Mouse (Mus musculus): Measurements from ENCODE around the gene Uncx. TPM values are rescaled to one million over a fixed set of nuclear protein-coding genes. Genes with fewer than 3 reads are reported as not detected.
"Not testable (repeated sequence)": the region's sequence is repeated elsewhere in the genome, so short reads cannot be mapped to it uniquely, and the experiment has no call there.

The Uncx gene
- polyA plus RNA-seq, 1 experiment from 2014 or later, result not detected

DNA sequence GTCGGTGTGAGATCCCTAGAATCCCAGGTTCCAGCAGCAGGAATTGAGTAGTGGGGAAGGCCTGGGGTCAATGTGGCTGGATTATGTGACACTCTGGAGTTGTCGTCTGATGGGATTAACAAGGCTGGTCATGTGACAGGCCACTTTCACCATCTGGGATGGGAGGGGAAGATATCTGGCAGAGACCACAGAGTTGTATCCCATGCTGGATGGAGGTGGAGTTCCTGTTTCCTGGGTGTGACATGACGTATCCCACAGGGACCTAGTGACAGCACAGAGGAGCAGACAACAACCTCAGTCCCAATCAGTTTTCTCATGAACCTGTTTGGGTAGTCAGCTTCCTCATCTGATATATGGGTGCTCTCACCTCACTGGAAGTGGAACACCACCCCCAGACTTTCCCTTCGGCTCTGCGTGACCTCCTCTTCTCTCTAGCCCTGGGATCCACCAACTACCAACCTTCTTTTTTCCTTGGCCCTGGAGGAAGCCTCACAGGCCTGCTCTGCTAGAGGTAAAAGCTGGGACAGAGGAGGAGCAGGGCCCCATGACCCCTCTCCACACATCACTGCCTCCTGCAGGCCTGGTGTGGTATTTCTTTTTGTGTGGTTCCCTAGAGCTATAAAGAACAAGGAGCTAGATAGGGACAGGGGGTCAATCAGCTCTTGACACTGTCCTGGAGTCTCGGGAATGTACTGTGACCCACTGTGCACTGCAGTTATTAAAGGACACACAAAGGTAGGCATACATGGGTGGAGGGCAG lies 23.5 kb downstream of the Uncx start:
- Histone ChIP-seq H3K36me3 (no peaks in the 10 kb centered on the region), H3K27me3 (peaks cover 72% of the 10 kb centered on the region), H3K9ac (no peak overlapping the region), H3K27ac (no peak overlapping the region), H3K4me2 (no peak overlapping the region), H3K4me3 (no peak overlapping the region), H3K9me3 (replicated peaks) (no peaks in the 10 kb centered on the region), H3K4me1 (replicated peaks) (no peaks in the 10 kb centered on the region)
- ATAC-seq (replicated peaks; ENCODE audit: insufficient number of reproducible peaks, insufficient read depth, low FRiP score, low read depth), result no peak
- 49% methylated on average over 6 of the region's 6 CpGs for WGBS

GRCm38 (mm10) chr5:139568079-139568478 lies 24.8 kb downstream of the Uncx start:
- H3K4me2 ChIP-seq, result no peak overlapping the region
- no peaks in the 10 kb centered on the region for H3K4me1 ChIP-seq (replicated peaks)
- no peak for ATAC-seq (replicated peaks; ENCODE audit: insufficient number of reproducible peaks, insufficient read depth, low FRiP score, low read depth)
- H3K27me3 ChIP-seq, result peaks cover 69% of the 10 kb centered on the region
- H3K9ac ChIP-seq, result no peak overlapping the region
- no peak overlapping the region for H3K4me3 ChIP-seq
- no peak overlapping the region for H3K27ac ChIP-seq
- H3K9me3 ChIP-seq (replicated peaks), result no peaks in the 10 kb centered on the region
- no peaks in the 10 kb centered on the region for H3K36me3 ChIP-seq
- WGBS, result 43% methylated on average over 2 of the region's 2 CpGs

GRCm38 (mm10) chr5:139572526-139572925 lies 29.2 kb downstream of the Uncx start:
- Histone ChIP-seq H3K9ac (no peak overlapping the region), H3K4me1 (replicated peaks) (no peaks in the 10 kb centered on the region), H3K4me2 (no peak overlapping the region), H3K4me3 (no peak overlapping the region), H3K9me3 (replicated peaks) (0 out of 2 replicates have a peak, but pooled peaks cover 6% of the 10 kb centered on the region), H3K36me3 (no peaks in the 10 kb centered on the region), H3K27me3 (peaks cover 37% of the 10 kb centered on the region), H3K27ac (no peak overlapping the region)
- 34% methylated on average over 7 of the region's 7 CpGs for WGBS
- ATAC-seq (replicated peaks; ENCODE audit: insufficient number of reproducible peaks, insufficient read depth, low FRiP score, low read depth), result no peak

- Histone ChIP-seq H3K27ac (no peak overlapping the region), H3K4me3 (no peak overlapping the region), H3K27me3 (peaks cover 33% of the 10 kb centered on the region), H3K9ac (no peak overlapping the region), H3K36me3 (no peaks in the 10 kb centered on the region), H3K4me2 (no peak overlapping the region), H3K4me1 (replicated peaks) (no peaks in the 10 kb centered on the region), H3K9me3 (replicated peaks) (0 out of 2 replicates have a peak, but pooled peaks cover 6% of the 10 kb centered on the region)
- 69% methylated on average over 7 of the region's 7 CpGs for WGBS
- ATAC-seq (replicated peaks; ENCODE audit: insufficient number of reproducible peaks, insufficient read depth, low FRiP score, low read depth), result no peak
Measured at GRCm38 (mm10) chr5:139573606-139574311, 30.5 kb downstream of the Uncx start.

DNA sequence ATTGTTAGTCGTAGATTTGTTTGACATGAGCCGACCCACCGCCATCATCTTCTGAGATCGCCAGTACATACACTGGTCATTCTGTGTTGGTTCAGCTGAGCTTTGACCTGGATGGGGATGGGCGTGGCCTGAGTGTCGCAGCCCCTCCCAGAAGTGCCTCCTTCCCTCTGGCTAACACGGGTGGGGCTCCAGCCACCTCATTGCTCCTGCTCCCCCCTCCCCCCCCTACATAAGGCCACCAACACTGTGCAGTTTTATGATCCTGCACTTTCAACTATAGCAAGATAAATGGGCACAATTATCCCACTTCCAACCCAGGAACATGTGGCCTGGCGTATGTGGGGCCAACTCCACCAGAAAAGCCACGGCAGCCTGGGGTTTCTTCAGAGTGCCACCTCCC lies 31.8 kb downstream of the Uncx start:
- Histone ChIP-seq H3K27ac (no peak overlapping the region), H3K4me3 (no peak overlapping the region), H3K4me1 (replicated peaks) (no peaks in the 10 kb centered on the region), H3K9ac (no peak overlapping the region), H3K4me2 (no peak overlapping the region), H3K27me3 (peaks cover 38% of the 10 kb centered on the region), H3K36me3 (no peaks in the 10 kb centered on the region), H3K9me3 (replicated peaks) (0 out of 2 replicates have a peak, but pooled peaks cover 6% of the 10 kb centered on the region)
- WGBS, result 74% methylated on average over 9 of the region's 9 CpGs
- ATAC-seq (replicated peaks; ENCODE audit: insufficient number of reproducible peaks, insufficient read depth, low FRiP score, low read depth), result no peak

DNA sequence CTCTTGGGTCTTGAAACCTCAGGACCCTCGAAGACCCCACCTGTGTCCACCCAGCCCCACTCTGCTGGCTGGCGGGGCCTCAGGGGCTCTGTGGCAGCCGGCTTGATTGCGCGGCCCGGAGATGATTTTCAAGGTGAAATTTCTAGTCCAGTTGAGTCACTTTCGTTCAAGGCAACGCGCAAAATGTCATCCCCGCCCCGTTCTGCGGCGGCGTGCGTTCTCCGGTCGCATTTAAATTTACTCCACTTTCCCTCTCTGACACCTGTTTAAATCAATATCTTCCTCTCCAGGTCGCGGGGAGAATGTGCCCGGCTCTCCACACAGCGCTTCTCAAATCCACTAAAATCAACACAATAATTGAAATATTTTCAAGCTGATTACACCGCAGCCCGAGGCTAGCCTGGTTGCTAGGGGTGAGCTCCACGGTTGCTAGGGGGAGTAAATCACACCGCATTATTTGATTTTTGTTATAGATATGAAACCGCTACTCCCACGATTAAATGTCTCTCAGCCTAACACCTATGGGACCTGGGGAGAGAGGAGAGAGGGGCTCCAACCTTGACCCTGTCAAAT lies 37.0 kb downstream of the Uncx start:
- 35% methylated on average over 27 of the region's 27 CpGs for WGBS
- Histone ChIP-seq H3K9me3 (replicated peaks) (0 out of 2 replicates have a peak, but pooled peaks cover 6% of the 10 kb centered on the region), H3K9ac (no peak overlapping the region)

DNA sequence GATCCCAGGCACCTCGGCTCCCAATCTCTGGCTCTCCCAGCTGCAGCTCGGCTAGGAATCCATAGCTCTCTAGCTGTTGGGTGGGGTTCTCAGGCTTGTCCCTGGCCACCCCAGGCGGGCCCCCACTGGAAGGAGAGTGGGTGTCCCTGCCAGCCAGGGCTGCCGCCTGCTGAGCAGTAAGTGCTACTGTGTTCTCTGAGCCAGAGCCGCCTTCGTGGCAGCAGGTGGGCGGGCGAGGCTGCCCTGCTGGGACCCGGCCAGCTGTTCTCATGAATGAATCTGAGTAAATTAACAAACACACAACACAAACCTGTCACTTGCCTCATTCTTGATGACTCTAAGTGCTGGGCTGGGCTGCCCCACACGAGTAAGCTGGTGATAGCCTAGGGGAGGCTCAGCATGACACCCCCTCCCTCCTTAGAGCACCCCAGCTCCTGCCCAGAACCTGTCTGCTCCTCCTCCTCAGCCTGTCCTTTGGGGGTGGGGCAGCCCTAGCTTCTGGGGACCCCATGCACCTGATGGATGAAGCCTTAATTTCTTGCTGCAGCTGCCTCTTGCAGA lies 38.1 kb downstream of the Uncx start:
- Histone ChIP-seq H3K36me3 (no peaks in the 10 kb centered on the region), H3K9me3 (replicated peaks) (0 out of 2 replicates have a peak, but pooled peaks cover 6% of the 10 kb centered on the region)
- WGBS, result 5% methylated on average over 10 of the region's 10 CpGs

More for the DNA sequence above, 37.0 kb downstream of the Uncx start:
- peaks cover 68% of the 10 kb centered on the region for H3K27me3 ChIP-seq
- no peaks in the 10 kb centered on the region for H3K36me3 ChIP-seq
- ATAC-seq (replicated peaks; ENCODE audit: insufficient number of reproducible peaks, insufficient read depth, low FRiP score, low read depth), result no peak
- no peak overlapping the region for H3K4me3 ChIP-seq
- H3K27ac ChIP-seq, result no peak overlapping the region
- H3K4me2 ChIP-seq, result no peak overlapping the region
- H3K4me1 ChIP-seq (replicated peaks), result peaks cover 6% of the 10 kb centered on the region

DNA sequence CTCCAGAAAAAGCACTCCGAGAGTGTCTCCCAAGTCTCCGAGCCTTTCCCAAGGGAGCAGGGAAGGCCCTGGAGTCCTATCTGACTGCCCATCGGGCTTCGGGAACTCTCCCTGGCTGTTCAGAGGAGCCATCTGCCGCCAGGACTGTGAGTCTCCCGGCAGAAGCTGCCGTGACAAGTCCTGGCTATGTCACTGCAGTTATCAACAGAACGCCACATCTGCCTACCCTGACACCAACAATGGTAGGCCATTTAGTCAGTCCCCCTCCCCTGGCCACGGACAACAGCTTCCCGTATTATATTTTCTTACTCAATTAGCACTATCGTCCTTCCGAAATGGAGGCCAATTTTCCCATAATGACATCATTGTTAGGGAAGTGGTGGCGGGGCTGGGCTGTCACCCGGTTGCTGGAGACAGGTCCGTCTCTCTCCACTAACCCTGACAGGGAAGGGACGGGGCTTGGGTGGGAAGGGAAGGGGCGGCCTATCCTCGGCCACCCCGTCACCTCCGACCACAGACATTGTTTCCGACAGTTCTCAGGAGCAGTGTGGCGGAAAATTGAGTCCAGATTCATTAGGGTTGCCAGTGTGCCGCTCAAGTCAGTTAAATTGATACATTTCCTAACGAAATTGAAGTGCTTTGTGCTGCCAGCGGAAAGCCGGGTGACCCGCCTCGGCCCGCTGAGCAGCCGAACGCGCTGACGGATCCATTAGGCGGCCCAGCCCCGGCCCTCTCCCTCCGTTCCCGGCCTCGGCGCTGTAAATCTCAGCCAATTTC lies 41.9 kb downstream of the Uncx start:
- H3K9ac ChIP-seq, result 0 out of 2 replicates have a peak overlapping the region, but pooled peaks have one; percentile 8
- no peaks in the 10 kb centered on the region for H3K36me3 ChIP-seq
- 0 out of 2 replicates have a peak, but pooled peaks have one; percentile 50 for ATAC-seq (replicated peaks; ENCODE audit: insufficient number of reproducible peaks, insufficient read depth, low FRiP score, low read depth)
- peaks cover 82% of the 10 kb centered on the region for H3K27me3 ChIP-seq
- no peak overlapping the region for H3K27ac ChIP-seq
- peaks cover 11% of the 10 kb centered on the region for H3K4me1 ChIP-seq (replicated peaks)
- 3% methylated on average over 39 of the region's 39 CpGs for WGBS
- peak overlapping the region; percentile 34 for H3K4me3 ChIP-seq
- no peaks in the 10 kb centered on the region for H3K9me3 ChIP-seq (replicated peaks)
- H3K4me2 ChIP-seq, result peak overlapping the region; percentile 58

More for the DNA sequence above, 38.1 kb downstream of the Uncx start:
- peaks cover 11% of the 10 kb centered on the region for H3K4me1 ChIP-seq (replicated peaks)
- H3K4me2 ChIP-seq, result no peak overlapping the region
- no peak for ATAC-seq (replicated peaks; ENCODE audit: insufficient number of reproducible peaks, insufficient read depth, low FRiP score, low read depth)
- H3K9ac ChIP-seq, result no peak overlapping the region
- no peak overlapping the region for H3K4me3 ChIP-seq
- no peak overlapping the region for H3K27ac ChIP-seq
- peaks cover 79% of the 10 kb centered on the region for H3K27me3 ChIP-seq

DNA sequence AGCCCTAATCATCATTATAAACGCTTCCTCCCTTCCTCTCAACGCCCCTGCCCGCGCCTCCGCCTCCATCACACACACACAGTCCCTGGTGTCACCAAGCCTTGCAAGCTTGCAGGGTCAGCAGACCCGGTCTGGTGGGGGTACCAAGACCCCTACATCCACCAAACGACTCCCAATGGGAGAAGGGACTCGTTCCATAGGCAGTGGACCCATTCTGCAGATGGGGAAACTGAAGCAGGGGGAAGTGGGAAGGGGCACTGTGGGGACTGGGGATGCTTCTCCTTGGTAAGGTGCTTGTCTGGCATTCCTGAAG lies 42.4 kb downstream of the Uncx start:
- Histone ChIP-seq H3K9me3 (replicated peaks) (no peaks in the 10 kb centered on the region), H3K9ac (0 out of 2 replicates have a peak overlapping the region, but pooled peaks have one; percentile 8), H3K4me2 (peak overlapping the region; percentile 58), H3K36me3 (no peaks in the 10 kb centered on the region), H3K4me3 (peak overlapping the region; percentile 34), H3K27ac (no peak overlapping the region), H3K4me1 (replicated peaks) (peaks cover 11% of the 10 kb centered on the region), H3K27me3 (peaks cover 77% of the 10 kb centered on the region)
- WGBS, result 12% methylated on average over 8 of the region's 8 CpGs
- no peak for ATAC-seq (replicated peaks; ENCODE audit: insufficient number of reproducible peaks, insufficient read depth, low FRiP score, low read depth)

DNA sequence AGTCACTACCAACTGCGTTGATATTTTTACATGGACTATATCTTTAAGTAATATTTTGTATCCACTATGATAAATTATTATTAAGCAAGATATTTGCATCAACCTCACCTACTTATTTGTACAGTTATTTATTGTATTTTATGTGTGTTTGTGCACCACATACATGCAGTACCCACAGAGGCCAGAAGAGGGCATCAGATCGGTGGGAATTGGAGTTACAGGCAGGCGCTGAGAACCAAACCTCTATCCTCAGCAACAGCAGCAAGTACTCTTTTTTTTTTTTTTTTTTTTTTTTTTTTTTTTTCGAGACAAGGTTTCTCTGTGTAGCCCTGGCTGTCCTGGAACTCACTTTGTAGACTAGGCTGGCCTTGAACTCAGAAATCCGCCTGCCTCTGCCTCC lies 44.2 kb downstream of the Uncx start:
- H3K36me3 ChIP-seq; H3K9me3 ChIP-seq (replicated peaks); H3K4me1 ChIP-seq (replicated peaks); ATAC-seq (replicated peaks; ENCODE audit: insufficient number of reproducible peaks, insufficient read depth, low FRiP score, low read depth); H3K4me2 ChIP-seq; H3K4me3 ChIP-seq; H3K9ac ChIP-seq; H3K27ac ChIP-seq: not testable (repeated sequence)
- WGBS, result 73% methylated on average over 5 of the region's 5 CpGs
- peaks cover 75% of the 10 kb centered on the region for H3K27me3 ChIP-seq
